Mouse (Mus musculus): ENCODE measurements at regions not wholly inside any gene's neighbourhood (a gene's known extent, or its start where the extent isn't known, plus 50 kb on each side); places are given as distances from the start of the nearest gene placed in this dataset.

GRCm38 (mm10) chr2:48411392-48411791 lies 402.5 kb upstream of the Acvr2a start:
- no peak for DNase-seq

- DNase-seq = no peak
Measured at GRCm38 (mm10) chr2:48412683-48413440, 401.0 kb upstream of the Acvr2a start.

GRCm38 (mm10) chr2:48414596-48415481 lies 399.1 kb upstream of the Acvr2a start:
- no peak for DNase-seq

DNA sequence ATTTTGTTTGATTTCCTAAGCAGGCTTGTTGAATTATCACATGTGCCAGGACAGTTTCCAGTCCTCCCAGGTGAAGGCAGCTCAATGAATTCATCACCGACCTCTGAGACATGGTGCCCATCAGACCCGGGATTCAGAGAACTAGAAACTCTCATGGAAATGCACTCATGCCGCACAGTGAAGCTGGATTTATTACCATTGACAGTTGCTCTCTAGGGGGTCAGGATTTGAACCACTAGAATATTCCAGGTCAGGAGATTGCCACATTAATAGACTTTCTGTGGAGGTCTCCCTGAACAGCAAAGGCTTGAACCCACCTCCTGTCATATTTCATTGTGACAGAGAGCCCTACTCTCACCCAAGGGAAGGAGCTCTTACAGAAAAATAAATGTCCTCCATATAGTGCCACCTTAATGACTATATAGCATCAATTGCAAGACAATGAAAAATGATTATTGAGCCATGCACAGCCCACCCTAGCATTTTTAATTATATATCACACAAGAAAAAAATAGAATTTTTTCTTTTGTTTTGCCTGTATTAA lies 397.6 kb upstream of the Acvr2a start:
- no peak for DNase-seq

- no peak for DNase-seq
Measured at GRCm38 (mm10) chr2:48417000-48417596, 396.8 kb upstream of the Acvr2a start.

DNA sequence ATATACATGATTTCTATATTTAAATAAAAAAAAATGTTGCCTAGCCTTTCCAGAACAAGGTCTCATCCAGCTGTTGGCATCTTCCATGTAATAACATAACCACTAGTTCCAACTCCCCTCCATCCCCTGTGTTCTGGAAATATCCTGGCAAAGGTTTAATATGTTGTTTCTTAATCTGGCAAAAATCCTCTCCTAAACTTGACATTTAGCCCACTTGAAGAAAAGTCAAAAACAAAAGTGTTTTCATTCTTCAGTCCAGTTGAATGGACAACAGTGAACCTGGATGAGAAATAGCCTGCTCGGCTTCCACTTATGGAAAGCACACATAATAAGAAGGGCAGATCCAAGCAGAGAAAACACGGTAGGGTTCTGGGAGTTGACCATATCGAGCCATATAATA lies 393.1 kb upstream of the Acvr2a start:
- no peak for DNase-seq

- peak; percentile 17 for DNase-seq
Measured at GRCm38 (mm10) chr2:48423861-48424442, 390.0 kb upstream of the Acvr2a start.

DNA sequence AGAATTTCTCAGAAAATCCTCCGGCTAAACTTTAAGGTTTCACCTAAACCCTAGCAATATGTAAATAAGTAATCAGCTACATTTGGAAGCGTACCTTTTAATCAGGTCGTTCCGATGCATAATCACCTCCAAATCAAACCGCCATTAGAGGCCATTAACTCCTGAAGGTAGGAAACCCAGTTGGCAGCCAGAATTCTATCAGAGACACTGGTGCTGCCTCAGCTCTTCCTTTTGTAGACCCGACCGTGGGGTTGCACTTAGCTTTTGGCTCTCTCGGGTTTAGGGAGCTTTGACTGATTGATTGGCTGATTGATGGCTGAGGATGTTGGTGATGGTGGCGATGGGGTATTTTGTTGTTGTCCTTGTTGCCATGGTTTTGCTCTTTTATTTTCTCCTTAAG lies 389.3 kb upstream of the Acvr2a start:
- DNase-seq = no peak

DNA sequence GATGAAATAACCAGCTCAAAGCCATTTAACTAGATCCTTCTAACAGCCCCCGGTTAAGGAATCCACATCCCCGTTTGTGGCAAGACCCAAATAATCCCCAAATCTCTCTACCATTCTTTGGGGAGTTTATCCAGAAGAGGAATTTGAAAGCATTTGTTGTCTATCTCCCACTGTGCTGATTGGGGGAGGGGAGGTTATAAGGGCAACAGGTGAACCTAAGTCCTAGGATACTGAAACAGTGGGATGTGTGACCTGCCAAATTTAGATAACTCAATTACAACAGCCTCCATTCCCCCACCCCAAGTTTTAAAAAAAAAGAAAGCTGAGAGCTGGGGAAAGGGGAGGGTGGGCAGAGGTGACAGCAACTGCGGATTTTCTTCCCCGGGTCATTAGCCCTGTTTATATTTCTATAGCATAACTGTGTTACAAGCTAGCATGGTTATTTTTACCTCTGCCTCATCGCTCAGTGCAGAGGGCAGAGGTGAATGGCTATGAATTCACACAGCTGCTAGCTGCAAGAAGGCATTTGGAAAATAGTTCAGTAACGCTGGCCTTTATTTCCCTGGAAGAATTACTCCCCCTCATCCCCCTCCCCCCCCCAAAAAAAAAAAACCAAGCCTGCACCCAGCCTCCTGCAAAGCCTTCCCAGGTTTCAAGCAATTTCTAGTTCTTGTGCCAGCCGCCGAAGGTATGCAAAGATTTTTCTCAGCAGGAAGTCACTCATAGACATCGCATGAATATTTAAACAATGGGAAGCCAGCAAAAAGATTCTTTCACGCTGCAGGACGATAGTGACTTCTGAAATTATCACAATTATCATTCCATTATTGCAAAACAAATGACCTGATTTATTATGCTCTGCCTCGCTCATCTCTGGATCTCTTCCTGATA lies 388.5 kb upstream of the Acvr2a start:
- DNase-seq = no peak

GRCm38 (mm10) chr2:48432545-48432944 lies 381.4 kb upstream of the Acvr2a start:
- no peak for DNase-seq

GRCm38 (mm10) chr2:48441296-48441990 lies 372.5 kb upstream of the Acvr2a start:
- no peak for DNase-seq

- DNase-seq = no peak
Measured at GRCm38 (mm10) chr2:48441991-48442544, 371.8 kb upstream of the Acvr2a start.

GRCm38 (mm10) chr2:48445898-48446604 lies 367.9 kb upstream of the Acvr2a start:
- DNase-seq = no peak

GRCm38 (mm10) chr2:48446617-48447016 lies 367.3 kb upstream of the Acvr2a start:
- DNase-seq = no peak

DNA sequence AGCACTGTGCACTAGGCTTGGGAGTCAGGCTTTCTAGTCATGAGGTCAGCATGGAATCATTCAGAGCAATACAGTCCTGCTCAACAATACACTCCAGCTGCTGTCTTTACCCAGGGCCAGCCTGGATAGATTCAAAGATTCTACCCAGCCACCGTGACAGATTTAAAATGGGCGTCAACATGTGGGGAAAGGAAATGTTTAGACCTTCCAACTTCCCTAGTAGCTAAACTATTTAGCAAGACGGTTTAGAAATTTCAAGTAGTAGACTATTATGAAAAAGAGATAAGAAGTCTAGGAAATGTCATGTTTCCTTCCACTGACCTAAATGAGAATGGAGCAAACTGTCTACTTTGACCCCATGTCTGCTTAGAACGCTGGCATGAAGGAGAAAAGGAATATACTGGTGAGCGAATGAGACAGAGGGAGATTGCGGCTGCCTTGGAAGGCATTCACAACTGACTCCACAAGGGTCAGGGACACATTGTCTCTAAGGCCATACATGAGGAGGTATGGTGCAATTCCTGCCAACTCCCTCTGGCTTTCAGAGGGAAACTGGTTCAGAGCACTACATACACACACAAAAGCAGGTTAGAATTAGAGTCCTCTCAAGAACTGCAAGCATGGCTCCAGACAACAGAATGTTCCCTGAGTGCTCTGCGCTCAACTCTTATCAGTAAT lies 364.6 kb upstream of the Acvr2a start:
- DNase-seq = no peak

- no peak for DNase-seq
Measured at GRCm38 (mm10) chr2:48456072-48457040, 357.6 kb upstream of the Acvr2a start.

GRCm38 (mm10) chr2:48457117-48457516 lies 356.8 kb upstream of the Acvr2a start:
- DNase-seq = no peak

- DNase-seq = no peak
Measured at GRCm38 (mm10) chr2:48465483-48465882, 348.4 kb upstream of the Acvr2a start.
